Mouse (Mus musculus) spleen, adult 2 months (tissue): ENCODE results near the gene Mpv17l2.

Experiments
- CTCF ChIP-seq: fragments of 200-500 bp; IDR thresholded peaks from 2 replicates; pipeline ENCODE4 v1.5.1; 2011; ENCODE audit warnings: mild to moderate bottlenecking, inconsistent platforms; ENCODE audit not compliant: insufficient read depth, insufficient read length, insufficient replicate concordance; ENCODE audit errors: extremely low read depth
- POLR2A ChIP-seq: fragments of 200-500 bp; IDR thresholded peaks from 2 replicates; pipeline ENCODE4 v1.6.1; 2011; ENCODE audit warnings: low read depth, low read length, inconsistent platforms

- TF ChIP-seq POLR2A: no peak
- TF ChIP-seq CTCF: no peak
Measured at GRCm38 (mm10) chr8:70738211-70738610, 22.5 kb downstream of the Mpv17l2 start.
